Mouse (Mus musculus) ES-E14 (cell line): ENCODE results near the gene Ppp1r9a.

Experiments
- CHD2 ChIP-seq: IDR thresholded peaks from 2 replicates; pipeline ENCODE4 v1.6.1; 2014; ENCODE audit warnings: mild to moderate bottlenecking, low read depth, low read length, inconsistent platforms
- MAFK ChIP-seq: IDR thresholded peaks from 2 replicates; pipeline ENCODE4 v1.6.1; 2014; ENCODE audit warnings: mild to moderate bottlenecking, low read depth, low read length, inconsistent platforms; ENCODE audit not compliant: insufficient read depth
- ZNF384 ChIP-seq: IDR thresholded peaks from 2 replicates; pipeline ENCODE4 v1.6.1; 2012; ENCODE audit warnings: low read depth, low read length, inconsistent platforms

- TF ChIP-seq ZNF384 = no peak
- no peak for TF ChIP-seq CHD2
- no peak for TF ChIP-seq MAFK
These were observed 269.9 kb downstream of the Ppp1r9a start for GRCm38 (mm10) chr6:5172571-5172970.
